Mouse (Mus musculus) lung, embryonic 15.5 days (tissue): ENCODE measurements at regions not wholly inside any gene's neighbourhood (a gene's known extent, or its start where the extent isn't known, plus 50 kb on each side); places are given as distances from the start of the nearest gene placed in this dataset.

Experiments used
- ATAC-seq: fragments of 200-750 bp; cut with Nextera tagmentation; 2 replicates; pipeline ENCODE4 v1.8.0; 2017; ENCODE audit warnings: moderate number of reproducible peaks, borderline replicate concordance; ENCODE audit not compliant: low FRiP score, low TSS enrichment; ENCODE audit errors: extremely low read depth
- H3K27ac ChIP-seq: fragments of 300-500 bp; sonication (generic); 2 replicates; pipeline ENCODE4 v1.5.1; 2015; ENCODE audit warnings: moderate library complexity, mild to moderate bottlenecking, inconsistent platforms
- H3K27me3 ChIP-seq: fragments of 300-500 bp; sonication (generic); 2 replicates; pipeline ENCODE4 v1.6.1; 2015; ENCODE audit warnings: inconsistent platforms
- H3K36me3 ChIP-seq: fragments of 300-500 bp; sonication (generic); 2 replicates; pipeline ENCODE4 v1.6.1; 2015; ENCODE audit warnings: inconsistent platforms
- H3K4me1 ChIP-seq: fragments of 300-500 bp; sonication (generic); 2 replicates; pipeline ENCODE4 v1.6.1; 2015; ENCODE audit warnings: inconsistent platforms
- H3K4me2 ChIP-seq: fragments of 300-500 bp; sonication (generic); 2 replicates; pipeline ENCODE4 v1.6.1; 2015; ENCODE audit warnings: inconsistent platforms, mild to moderate bottlenecking, moderate library complexity
- H3K4me3 ChIP-seq: fragments of 300-500 bp; sonication (generic); 2 replicates; pipeline ENCODE4 v1.5.1; 2015; ENCODE audit warnings: mild to moderate bottlenecking, inconsistent platforms
- H3K9ac ChIP-seq: fragments of 300-500 bp; sonication (generic); 2 replicates; pipeline ENCODE4 v1.6.1; 2015; ENCODE audit warnings: inconsistent platforms
- H3K9me3 ChIP-seq: fragments of 300-500 bp; sonication (generic); 2 replicates; pipeline ENCODE4 v1.6.1; 2016; ENCODE audit warnings: inconsistent platforms
- WGBS: fragments of 180-500 bp; shearing (Covaris S2); methylation state at CpG from one replicate; pipeline ENCODE4 v1.1.7; 2015; 5-methylcytosine and 5-hydroxymethylcytosine counted together

GRCm38 (mm10) chr6:76697146-76697891, 199.7 kb upstream of the Gm9008 start:
- Histone ChIP-seq H3K4me2 (no peak overlapping the region), H3K9me3 (no peaks in the 10 kb centered on the region), H3K4me1 (no peaks in the 10 kb centered on the region), H3K27ac (no peak overlapping the region), H3K9ac (no peak overlapping the region), H3K36me3 (no peaks in the 10 kb centered on the region), H3K27me3 (no peaks in the 10 kb centered on the region), H3K4me3 (no peak overlapping the region)
- ATAC-seq: no peak
- WGBS: 77% methylated on average over 6 of the region's 6 CpGs

GRCm38 (mm10) chr6:76688831-76689230, 191.2 kb upstream of the Gm9008 start:
- 27% methylated on average over 2 of the region's 2 CpGs for WGBS
- H3K4me1 ChIP-seq: no peaks in the 10 kb centered on the region
- no peak for ATAC-seq

DNA sequence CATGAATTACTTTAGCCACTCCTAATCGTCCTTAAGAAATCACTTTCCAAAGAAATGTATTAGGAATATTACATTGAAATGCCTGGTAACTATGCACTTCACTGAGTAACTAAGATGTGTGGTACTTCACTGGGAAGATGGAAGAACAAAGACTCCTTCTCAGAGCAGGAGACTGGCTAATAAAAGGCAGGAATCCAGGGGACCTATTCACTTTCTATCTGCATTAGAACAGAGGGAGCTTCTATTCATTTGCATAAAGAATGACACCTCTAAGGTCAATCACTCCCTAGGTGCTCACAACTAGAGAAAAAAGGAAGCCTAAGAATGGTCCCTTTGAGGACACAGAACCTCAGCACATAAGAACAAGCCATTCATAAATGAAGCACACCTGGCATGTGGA, 142.0 kb upstream of the Gm9008 start:
- H3K4me2 ChIP-seq: no peak overlapping the region
- H3K27ac ChIP-seq: no peak overlapping the region
- WGBS: 69% methylated on average over 1 of the region's 1 CpGs
- no peak for ATAC-seq
- no peaks in the 10 kb centered on the region for H3K36me3 ChIP-seq
- no peaks in the 10 kb centered on the region for H3K9me3 ChIP-seq
- no peaks in the 10 kb centered on the region for H3K4me1 ChIP-seq
- H3K4me3 ChIP-seq: no peak overlapping the region
- H3K27me3 ChIP-seq: no peaks in the 10 kb centered on the region
- H3K9ac ChIP-seq: no peak overlapping the region

More at GRCm38 (mm10) chr6:76688831-76689230, 191.2 kb upstream of the Gm9008 start:
- Histone ChIP-seq H3K27ac (no peak overlapping the region), H3K4me3 (no peak overlapping the region), H3K27me3 (no peaks in the 10 kb centered on the region), H3K9ac (no peak overlapping the region), H3K9me3 (no peaks in the 10 kb centered on the region), H3K36me3 (no peaks in the 10 kb centered on the region), H3K4me2 (no peak overlapping the region)

DNA sequence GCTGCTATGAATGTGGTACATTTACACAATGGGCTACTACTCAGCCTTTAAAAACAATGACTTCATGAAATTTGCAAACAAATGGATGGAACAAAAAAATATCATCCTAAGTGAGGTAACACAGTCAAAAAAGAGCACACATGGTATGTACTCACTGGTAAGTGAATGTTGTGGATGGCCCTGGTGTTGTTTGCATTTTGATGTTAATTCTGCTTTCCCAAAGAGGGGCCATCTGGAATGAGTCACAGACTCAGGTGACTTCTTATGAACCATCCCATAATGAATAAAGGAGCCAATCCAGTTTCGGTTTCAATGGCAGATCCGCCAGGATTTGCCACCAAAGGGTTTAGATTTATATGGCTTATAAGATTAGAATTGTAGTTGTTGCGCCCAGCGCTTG, 130.8 kb upstream of the Gm9008 start:
- Histone ChIP-seq H3K4me1 (no peaks in the 10 kb centered on the region), H3K36me3 (no peaks in the 10 kb centered on the region), H3K4me3 (no peak overlapping the region), H3K9ac (no peak overlapping the region), H3K27ac (no peak overlapping the region), H3K9me3 (no peaks in the 10 kb centered on the region), H3K27me3 (no peaks in the 10 kb centered on the region), H3K4me2 (no peak overlapping the region)
- WGBS: 94% methylated on average over 4 of the region's 4 CpGs
- ATAC-seq: no peak

- no peaks in the 10 kb centered on the region for H3K27me3 ChIP-seq
- ATAC-seq: no peak; the same call in 1 of the 2 replicates
- WGBS: 62% methylated on average over 2 of the region's 2 CpGs
- no peaks in the 10 kb centered on the region for H3K9me3 ChIP-seq
- no peak overlapping the region for H3K4me3 ChIP-seq
- no peaks in the 10 kb centered on the region for H3K4me1 ChIP-seq
- H3K9ac ChIP-seq: no peak overlapping the region
- H3K36me3 ChIP-seq: no peaks in the 10 kb centered on the region
- H3K4me2 ChIP-seq: no peak overlapping the region
- H3K27ac ChIP-seq: no peak overlapping the region
Measured at GRCm38 (mm10) chr6:76621499-76621898, 123.9 kb upstream of the Gm9008 start.

DNA sequence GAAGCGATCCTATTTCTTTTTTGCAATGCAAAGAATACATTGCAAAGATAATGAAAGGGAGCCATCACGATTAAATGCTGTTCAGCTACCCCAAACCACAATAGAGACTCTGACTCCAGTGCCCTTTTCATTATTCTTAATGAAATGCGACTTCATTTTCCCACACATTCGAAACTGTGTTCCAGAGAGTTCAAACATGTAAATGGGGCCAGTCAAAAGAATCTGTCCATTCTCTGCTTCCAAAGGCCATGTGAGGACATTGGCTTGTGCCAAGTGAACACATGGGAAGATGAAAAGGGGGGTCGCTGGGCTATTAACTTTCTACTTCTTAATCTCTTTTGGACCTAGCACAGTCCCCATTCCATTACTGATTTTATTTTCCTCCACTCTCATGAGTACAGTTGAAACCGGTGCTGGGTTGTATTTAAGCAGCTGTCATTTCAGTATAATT, 123.2 kb upstream of the Gm9008 start:
- Histone ChIP-seq H3K9ac (no peak overlapping the region), H3K27ac (no peak overlapping the region), H3K9me3 (no peaks in the 10 kb centered on the region), H3K27me3 (no peaks in the 10 kb centered on the region), H3K4me2 (no peak overlapping the region), H3K4me1 (no peaks in the 10 kb centered on the region), H3K36me3 (no peaks in the 10 kb centered on the region), H3K4me3 (no peak overlapping the region)
- 55% methylated on average over 6 of the region's 6 CpGs for WGBS
- peak; percentile 64; the same call in 1 of the 2 replicates for ATAC-seq
